Mouse (Mus musculus) adrenal gland, postnatal 25 days (tissue): ENCODE results near the gene Limd2. TPM values are rescaled to one million over a fixed set of nuclear protein-coding genes. Genes with fewer than 3 reads are reported as not detected.

ENCODE experiments used
- DNase-seq: peaks from one replicate; pipeline ENCODE4 v3.0.0; 2021; ENCODE audit warnings: mixed read lengths
- total RNA-seq: library from RNA; stranded (reverse); gene quantifications from 2 replicates; pipeline ENCODE4 v1.2.3, GENCODE M21; 2021

Gene Limd2
- total RNA-seq, 1 experiment from 2014 or later = 16.4 TPM

GRCm38 (mm10) chr11:106125827-106126226, 34.8 kb downstream of the Limd2 start:
- DNase-seq = no peak

- DNase-seq = no peak
Observed at GRCm38 (mm10) chr11:106124784-106125183, 35.9 kb downstream of the Limd2 start.

- DNase-seq = no peak
Observed at GRCm38 (mm10) chr11:106122736-106123135, 37.9 kb downstream of the Limd2 start.

- no peak for DNase-seq
Observed at GRCm38 (mm10) chr11:106122221-106122620, 38.4 kb downstream of the Limd2 start.

GRCm38 (mm10) chr11:106111688-106112087, 49.0 kb downstream of the Limd2 start:
- no peak for DNase-seq

Other genes starting within 250 kb of the Limd2 start
- gene Cyb561, start 207.5 kb downstream of the Limd2 start, total RNA-seq = 124 and 195 TPM in 2 replicates
- gene Ace, start 192.9 kb downstream of the Limd2 start, total RNA-seq = 7.3 and 8.2 TPM in 2 replicates
- gene Ace3, start 166.2 kb downstream of the Limd2 start, total RNA-seq = not detected in 2 replicates
- 0.21 TPM in 1 of 2 replicates, not detected in the other for gene Kcnh6, start 152.7 kb downstream of the Limd2 start, total RNA-seq
- gene Dcaf7, start 124.0 kb downstream of the Limd2 start, total RNA-seq = 43.7 and 58.4 TPM in 2 replicates
- 28.5 and 36.0 TPM in 2 replicates for gene Taco1, start 94.8 kb downstream of the Limd2 start, total RNA-seq
- 35.2 and 50.6 TPM in 2 replicates for gene Map3k3, start 76.2 kb downstream of the Limd2 start, total RNA-seq
- not detected in 2 replicates for gene Gm10840, start within 50 bp of the Limd2 start, total RNA-seq
- gene Strada, start 41.3 kb upstream of the Limd2 start, total RNA-seq = 9.8 and 19.1 TPM in 2 replicates
- gene Ccdc47, start 55.5 kb upstream of the Limd2 start, total RNA-seq = 122 and 172 TPM in 2 replicates
- 57.1 and 64.5 TPM in 2 replicates for gene Ddx42, start 56.1 kb upstream of the Limd2 start, total RNA-seq
- gene Ftsj3, start 95.2 kb upstream of the Limd2 start, total RNA-seq = 52.5 and 72.1 TPM in 2 replicates
- gene Psmc5, start 95.3 kb upstream of the Limd2 start, total RNA-seq = 150 and 151 TPM in 2 replicates
- gene Smarcd2, start 112.1 kb upstream of the Limd2 start, total RNA-seq = 89.6 and 114 TPM in 2 replicates
- 0.36 TPM in 1 of 2 replicates, not detected in the other for gene Tcam1, start 115.8 kb upstream of the Limd2 start, total RNA-seq
- not detected in 2 replicates for gene Gh, start 141.0 kb upstream of the Limd2 start, total RNA-seq
- 1.0 and 1.4 TPM in 2 replicates for gene Cd79b, start 153.9 kb upstream of the Limd2 start, total RNA-seq
- 0.03 TPM in 1 of 2 replicates, not detected in the other for gene Scn4a, start 192.4 kb upstream of the Limd2 start, total RNA-seq
- gene Prr29, start 204.6 kb upstream of the Limd2 start, total RNA-seq = not detected in 2 replicates
- gene Icam2, start 227.2 kb upstream of the Limd2 start, total RNA-seq = 16.4 and 17.6 TPM in 2 replicates